Mouse (Mus musculus): ENCODE results near the gene Pde4a. TPM values are rescaled to one million over a fixed set of nuclear protein-coding genes. Genes with fewer than 3 reads are reported as not detected.

Pde4a gene
- polyA plus RNA-seq, 1 experiment from 2014 or later = 18.9 TPM

DNA sequence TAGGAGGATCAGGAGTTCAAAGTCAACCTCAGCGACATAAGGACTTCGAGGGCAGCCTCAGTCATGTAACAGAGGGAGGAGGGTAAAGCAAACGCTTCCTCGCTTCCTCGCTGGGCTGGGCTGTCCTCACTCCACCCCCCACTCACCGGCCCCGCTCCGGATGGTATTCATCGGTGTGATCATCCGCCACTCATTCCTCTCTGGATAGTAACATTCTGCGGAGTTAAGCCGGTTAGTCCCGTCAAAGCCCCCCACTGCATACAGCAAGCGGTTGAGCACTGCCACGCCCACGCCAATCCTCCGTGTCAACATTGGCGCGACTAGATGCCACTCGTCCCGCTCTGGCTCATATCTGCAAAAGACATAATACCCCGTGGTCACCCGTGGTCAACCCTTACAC is 66.0 kb downstream of the Pde4a start:
- H3K4me1 ChIP-seq (replicated peaks) = peaks cover 22% of the 10 kb centered on the region
- H3K9ac ChIP-seq = no peak overlapping the region
- no peak overlapping the region for H3K27ac ChIP-seq (replicated peaks)
- no peak overlapping the region for H3K4me3 ChIP-seq
- no peak for ATAC-seq (ENCODE audit: low read depth)
- no peak overlapping the region for H3K4me2 ChIP-seq
- H3K9me3 ChIP-seq = no peaks in the 10 kb centered on the region
- H3K27me3 ChIP-seq = no peaks in the 10 kb centered on the region
- 62% methylated on average over 23 of the region's 23 CpGs for WGBS
- H3K36me3 ChIP-seq = peaks cover 65% of the 10 kb centered on the region

- 91% methylated on average over 5 of the region's 5 CpGs for WGBS
- Histone ChIP-seq H3K27me3 (no peaks in the 10 kb centered on the region), H3K9ac (no peak overlapping the region), H3K36me3 (peaks cover 70% of the 10 kb centered on the region), H3K4me1 (replicated peaks) (peaks cover 25% of the 10 kb centered on the region), H3K4me2 (no peak overlapping the region), H3K4me3 (no peak overlapping the region), H3K27ac (replicated peaks) (no peak overlapping the region), H3K9me3 (no peaks in the 10 kb centered on the region)
- no peak for ATAC-seq (ENCODE audit: low read depth)
These were observed 67.4 kb downstream of the Pde4a start for GRCm38 (mm10) chr9:21232867-21233266.

GRCm38 (mm10) chr9:21233366-21233765 is 67.9 kb downstream of the Pde4a start:
- no peaks in the 10 kb centered on the region for H3K9me3 ChIP-seq
- H3K4me2 ChIP-seq = no peak overlapping the region
- no peak overlapping the region for H3K4me3 ChIP-seq
- 87% methylated on average over 29 of the region's 29 CpGs for WGBS
- H3K9ac ChIP-seq = no peak overlapping the region
- no peaks in the 10 kb centered on the region for H3K27me3 ChIP-seq
- H3K27ac ChIP-seq (replicated peaks) = no peak overlapping the region
- H3K4me1 ChIP-seq (replicated peaks) = peaks cover 25% of the 10 kb centered on the region
- H3K36me3 ChIP-seq = peaks cover 70% of the 10 kb centered on the region
- no peak for ATAC-seq (ENCODE audit: low read depth)

DNA sequence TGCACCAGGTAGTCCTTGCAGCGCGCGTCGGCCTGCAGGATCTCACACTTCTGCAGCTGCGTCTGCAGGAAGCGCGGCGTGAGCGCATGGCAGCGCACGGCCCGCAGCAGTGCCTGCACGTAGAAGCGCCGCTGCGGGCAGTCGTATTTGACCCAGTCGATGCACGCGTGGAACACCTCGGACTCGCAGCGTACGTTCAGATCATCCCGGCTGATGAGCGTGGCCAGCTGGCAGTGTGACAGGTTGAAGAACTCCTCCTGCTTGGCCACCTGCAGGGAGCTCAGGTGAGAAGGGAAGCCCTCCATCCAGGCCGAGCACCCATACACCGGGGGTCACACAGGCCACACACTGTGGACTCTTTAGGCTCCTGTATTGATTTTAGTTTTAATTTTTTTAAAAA is 68.3 kb downstream of the Pde4a start:
- H3K9ac ChIP-seq = no peak overlapping the region
- no peak for ATAC-seq (ENCODE audit: low read depth)
- no peak overlapping the region for H3K4me3 ChIP-seq
- no peak overlapping the region for H3K4me2 ChIP-seq
- H3K27ac ChIP-seq (replicated peaks) = no peak overlapping the region
- H3K36me3 ChIP-seq = peaks cover 70% of the 10 kb centered on the region
- no peaks in the 10 kb centered on the region for H3K9me3 ChIP-seq
- WGBS = 82% methylated on average over 28 of the region's 28 CpGs
- no peaks in the 10 kb centered on the region for H3K27me3 ChIP-seq
- H3K4me1 ChIP-seq (replicated peaks) = peaks cover 25% of the 10 kb centered on the region

DNA sequence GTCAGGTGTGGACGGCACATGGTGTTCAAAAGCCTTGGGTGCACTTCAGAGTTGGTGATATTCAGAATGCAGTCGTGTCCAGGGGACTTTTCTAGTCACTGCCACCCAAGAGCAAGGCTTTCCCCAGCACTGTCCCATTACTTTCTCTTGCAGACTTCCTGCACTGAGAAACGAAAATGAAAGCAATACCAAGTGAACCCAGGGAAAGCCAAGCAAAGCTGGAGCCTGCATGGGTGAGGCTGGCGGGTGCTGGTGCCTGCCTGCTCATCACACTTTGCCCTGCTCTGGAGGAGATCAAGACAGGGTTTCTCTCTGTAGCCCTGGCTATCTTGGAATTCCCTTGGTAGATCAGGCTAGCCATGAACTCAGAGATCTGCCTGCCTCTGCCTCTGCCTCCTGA is 69.8 kb downstream of the Pde4a start:
- Histone ChIP-seq H3K27ac (replicated peaks) (no peak overlapping the region), H3K4me3 (no peak overlapping the region), H3K9me3 (no peaks in the 10 kb centered on the region), H3K36me3 (peaks cover 57% of the 10 kb centered on the region), H3K4me1 (replicated peaks) (peaks cover 33% of the 10 kb centered on the region), H3K9ac (no peak overlapping the region; the same call in 1 of the 2 replicates), H3K27me3 (no peaks in the 10 kb centered on the region), H3K4me2 (no peak overlapping the region)
- no peak for ATAC-seq (ENCODE audit: low read depth)
- WGBS = 88% methylated on average over 4 of the region's 4 CpGs

- Histone ChIP-seq H3K9me3 (no peaks in the 10 kb centered on the region), H3K4me3 (peak overlapping the region; percentile 73), H3K4me1 (replicated peaks) (peaks cover 38% of the 10 kb centered on the region), H3K4me2 (peak overlapping the region; percentile 75), H3K36me3 (peaks cover 43% of the 10 kb centered on the region), H3K27me3 (peaks cover 5% of the 10 kb centered on the region), H3K9ac (peak overlapping the region; percentile 95), H3K27ac (replicated peaks) (no peak overlapping the region)
- no peak for ATAC-seq (ENCODE audit: low read depth)
- WGBS = 82% methylated on average over 25 of the region's 25 CpGs
These were observed 71.5 kb downstream of the Pde4a start for GRCm38 (mm10) chr9:21236991-21237367.

- peak overlapping the region; percentile 95 for H3K9ac ChIP-seq
- peak overlapping the region; percentile 94 for H3K27ac ChIP-seq (replicated peaks)
- H3K4me3 ChIP-seq = peak overlapping the region; percentile 73
- 0 out of 2 replicates have a peak, but pooled peaks have one; percentile 25 for ATAC-seq (ENCODE audit: low read depth)
- peaks cover 10% of the 10 kb centered on the region for H3K27me3 ChIP-seq
- 18% methylated on average over 19 of the region's 19 CpGs for WGBS
- H3K4me2 ChIP-seq = peak overlapping the region; percentile 75
- peaks cover 38% of the 10 kb centered on the region for H3K4me1 ChIP-seq (replicated peaks)
- H3K36me3 ChIP-seq = peaks cover 41% of the 10 kb centered on the region
- no peaks in the 10 kb centered on the region for H3K9me3 ChIP-seq
These were observed 72.0 kb downstream of the Pde4a start for GRCm38 (mm10) chr9:21237368-21238003.

GRCm38 (mm10) chr9:21238004-21238732 is 72.7 kb downstream of the Pde4a start:
- WGBS = 2% methylated on average over 31 of the region's 31 CpGs
- ATAC-seq (ENCODE audit: low read depth) = peak; percentile 16
- peak overlapping the region; percentile 75 for H3K4me2 ChIP-seq
- peaks cover 17% of the 10 kb centered on the region for H3K27me3 ChIP-seq
- peaks cover 38% of the 10 kb centered on the region for H3K4me1 ChIP-seq (replicated peaks)
- no peaks in the 10 kb centered on the region for H3K9me3 ChIP-seq
- peak overlapping the region; percentile 94 for H3K27ac ChIP-seq (replicated peaks)
- peaks cover 34% of the 10 kb centered on the region for H3K36me3 ChIP-seq
- H3K4me3 ChIP-seq = peak overlapping the region; percentile 73
- peak overlapping the region; percentile 95 for H3K9ac ChIP-seq

GRCm38 (mm10) chr9:21238733-21239464 is 73.4 kb downstream of the Pde4a start, which contains the start of gene Keap1:
Gene Keap1 (minus strand): TSS chr9:21239361.
- peaks cover 24% of the 10 kb centered on the region for H3K27me3 ChIP-seq
- ATAC-seq (ENCODE audit: low read depth) = peak; percentile 88
- no peaks in the 10 kb centered on the region for H3K9me3 ChIP-seq
- H3K9ac ChIP-seq = peak within 1 kb of the TSS; percentile 95
- H3K4me2 ChIP-seq = peak within 1 kb of the TSS; percentile 75
- H3K4me3 ChIP-seq = peak within 1 kb of the TSS; percentile 73
- H3K4me1 ChIP-seq (replicated peaks) = peaks cover 42% of the 10 kb centered on the region
- peak within 1 kb of the TSS; percentile 94 for H3K27ac ChIP-seq (replicated peaks)
- under 1% methylated on average over 90 of the region's 90 CpGs for WGBS
- H3K36me3 ChIP-seq = peaks cover 27% of the 10 kb centered on the region

- peak overlapping the region; percentile 75 for H3K4me2 ChIP-seq
- H3K9ac ChIP-seq = peak overlapping the region; percentile 95
- peaks cover 30% of the 10 kb centered on the region for H3K27me3 ChIP-seq
- ATAC-seq (ENCODE audit: low read depth) = no peak
- H3K9me3 ChIP-seq = no peaks in the 10 kb centered on the region
- H3K27ac ChIP-seq (replicated peaks) = peak overlapping the region; percentile 94; the same call in 1 of the 2 replicates
- peaks cover 21% of the 10 kb centered on the region for H3K36me3 ChIP-seq
- H3K4me1 ChIP-seq (replicated peaks) = peaks cover 47% of the 10 kb centered on the region
- peak overlapping the region; percentile 73 for H3K4me3 ChIP-seq
- 38% methylated on average over 4 of the region's 4 CpGs for WGBS
These were observed 73.9 kb downstream of the Pde4a start for GRCm38 (mm10) chr9:21239465-21239848.

DNA sequence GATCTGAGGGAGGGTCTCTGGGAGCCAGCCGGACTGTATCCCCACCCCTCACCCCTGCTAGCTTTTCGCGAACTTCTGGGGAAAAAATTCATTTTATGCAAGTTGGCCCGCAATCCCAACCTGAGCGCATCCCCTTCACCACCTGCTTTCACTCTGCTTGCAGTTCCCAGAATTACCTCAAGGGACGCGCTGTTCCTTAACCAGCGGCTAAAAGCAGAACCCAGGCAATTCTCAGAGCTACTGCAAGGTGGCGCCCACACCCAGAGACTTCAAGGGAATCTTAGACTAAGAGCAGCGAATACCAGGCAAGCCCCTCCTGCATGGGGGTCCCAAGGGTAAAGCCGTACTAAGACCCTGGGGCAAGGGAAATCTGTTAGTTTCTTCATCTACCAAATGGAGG is 75.8 kb downstream of the Pde4a start:
- WGBS = 4% methylated on average over 11 of the region's 11 CpGs

More for the DNA sequence above, 75.8 kb downstream of the Pde4a start:
- H3K4me2 ChIP-seq = no peak overlapping the region
- no peaks in the 10 kb centered on the region for H3K9me3 ChIP-seq
- peaks cover 49% of the 10 kb centered on the region for H3K4me1 ChIP-seq (replicated peaks)
- H3K27me3 ChIP-seq = peaks cover 49% of the 10 kb centered on the region
- H3K9ac ChIP-seq = no peak overlapping the region
- H3K27ac ChIP-seq (replicated peaks) = no peak overlapping the region
- no peak overlapping the region for H3K4me3 ChIP-seq
- H3K36me3 ChIP-seq = 0 out of 2 replicates have a peak, but pooled peaks cover 7% of the 10 kb centered on the region
- no peak for ATAC-seq (ENCODE audit: low read depth)

All from neural tube, embryonic 13.5 days (tissue).